Mouse (Mus musculus) limb, embryonic 11.5 days (tissue): Measurements from ENCODE around the gene Rbpjl. TPM values are rescaled to one million over a fixed set of nuclear protein-coding genes. Genes with fewer than 3 reads are reported as not detected.

Experiments used
- ATAC-seq: fragments of 200-750 bp; cut with Nextera tagmentation; 2 replicates; pipeline ENCODE4 v1.8.0; 2017; ENCODE audit warnings: low read depth; ENCODE audit not compliant: insufficient number of reproducible peaks, low FRiP score, low TSS enrichment
- DNase-seq: peaks from one replicate; pipeline ENCODE4 v3.0.0-alpha.2; 2015; ENCODE audit warnings: low spot score
- H3K27ac ChIP-seq: fragments of 300-500 bp; sonication (generic); replicated peaks from 2 replicates; pipeline ENCODE4 v1.5.1; 2014; ENCODE audit warnings: low read depth, mild to moderate bottlenecking, low read length
- H3K27me3 ChIP-seq: fragments of 300-500 bp; sonication (generic); 2 replicates; pipeline ENCODE4 v1.6.1; 2014; ENCODE audit warnings: mild to moderate bottlenecking, low read length, mixed read lengths; ENCODE audit not compliant: control insufficient read depth, insufficient read depth
- H3K36me3 ChIP-seq: fragments of 300-500 bp; sonication (generic); 2 replicates; pipeline ENCODE4 v1.6.1; 2014; ENCODE audit warnings: mild to moderate bottlenecking, low read length, moderate library complexity, mixed read lengths; ENCODE audit not compliant: control insufficient read depth, insufficient read depth
- H3K4me1 ChIP-seq: fragments of 300-500 bp; sonication (generic); 2 replicates; pipeline ENCODE4 v1.6.1; 2014; ENCODE audit warnings: low read length, mixed read lengths; ENCODE audit not compliant: control insufficient read depth, insufficient read depth
- H3K4me2 ChIP-seq: fragments of 300-500 bp; sonication (generic); 2 replicates; pipeline ENCODE4 v1.6.1; 2014; ENCODE audit warnings: low read depth, mild to moderate bottlenecking, moderate library complexity; ENCODE audit not compliant: severe bottlenecking
- H3K4me3 ChIP-seq: fragments of 300-500 bp; sonication (generic); 2 replicates; pipeline ENCODE4 v1.5.1; 2014; ENCODE audit warnings: low read depth, low read length
- H3K9ac ChIP-seq: fragments of 300-500 bp; sonication (generic); 2 replicates; pipeline ENCODE4 v1.6.1; 2014; ENCODE audit warnings: mild to moderate bottlenecking, low read length
- H3K9me3 ChIP-seq: fragments of 300-500 bp; sonication (generic); 2 replicates; pipeline ENCODE4 v1.6.1; 2016; ENCODE audit warnings: low read length; ENCODE audit not compliant: control insufficient read depth
- WGBS: fragments of 180-500 bp; shearing (Covaris S2); extraction: QIAGEN DNeasy Blood & Tissue Kit; methylation state at CpG from one replicate; pipeline ENCODE4 v1.1.7; 2014; 5-methylcytosine and 5-hydroxymethylcytosine counted together
- polyA plus RNA-seq: library from polyadenylated mRNA; unstranded; fragments of >200 nt; fragmentation: Nextera tagmentation; extraction: Ambion mirVana; gene quantifications from 2 replicates; pipeline ENCODE4 v1.2.1, GENCODE M21; 2014

The Rbpjl gene
- polyA plus RNA-seq, 1 experiment from 2014 or later, result 0.04 TPM

GRCm38 (mm10) chr2:164385927-164386763, 16.8 kb upstream of the Rbpjl start:
- WGBS, result 15% methylated on average over 18 of the region's 18 CpGs
- 0 out of 2 replicates have a peak overlapping the region, but pooled peaks have one; percentile 30 for H3K27ac ChIP-seq
- H3K4me1 ChIP-seq, result peaks cover 8% of the 10 kb centered on the region; the same call in 1 of the 2 replicates
- H3K9me3 ChIP-seq, result no peaks in the 10 kb centered on the region
- ATAC-seq (peak; percentile 78), DNase-seq (peak; percentile 71)
- no peaks in the 10 kb centered on the region for H3K36me3 ChIP-seq
- no peak overlapping the region for H3K4me3 ChIP-seq
- no peak overlapping the region for H3K9ac ChIP-seq
- no peak overlapping the region for H3K4me2 ChIP-seq
- peaks cover 12% of the 10 kb centered on the region for H3K27me3 ChIP-seq

DNA sequence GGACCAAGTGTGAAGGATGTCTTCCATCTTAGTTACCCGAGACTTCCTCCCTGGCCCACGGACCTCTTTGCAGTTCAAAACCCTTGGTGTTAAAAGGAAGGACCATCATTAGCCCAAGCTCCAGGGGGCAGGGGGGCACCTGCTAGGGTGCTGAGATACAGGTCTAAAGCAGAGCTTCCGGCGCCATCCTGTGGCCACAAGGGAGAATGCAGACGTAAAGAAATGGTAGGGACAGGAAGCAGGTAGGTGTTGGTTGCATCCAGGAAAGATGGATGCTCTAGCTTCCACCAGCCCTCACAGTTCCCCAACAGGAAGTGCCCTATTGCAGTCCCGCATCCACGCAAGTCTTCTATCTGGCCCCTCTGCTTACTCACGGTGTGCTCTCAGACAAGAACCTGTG, 16.0 kb upstream of the Rbpjl start:
- no peak for ATAC-seq
- Histone ChIP-seq H3K4me3 (no peak overlapping the region), H3K4me2 (no peak overlapping the region), H3K9ac (no peak overlapping the region), H3K27ac (no peak overlapping the region), H3K9me3 (no peaks in the 10 kb centered on the region), H3K4me1 (peaks cover 8% of the 10 kb centered on the region; the same call in 1 of the 2 replicates), H3K36me3 (no peaks in the 10 kb centered on the region), H3K27me3 (peaks cover 12% of the 10 kb centered on the region)
- 7% methylated on average over 8 of the region's 8 CpGs for WGBS
- peak; percentile 53 for DNase-seq

GRCm38 (mm10) chr2:164389020-164389419, 13.9 kb upstream of the Rbpjl start, which contains the start of gene Slpi:
Slpi (minus strand) TSS chr2:164389095.
- Histone ChIP-seq H3K36me3 (no peaks in the 10 kb centered on the region), H3K9me3 (no peaks in the 10 kb centered on the region), H3K27me3 (peaks cover 12% of the 10 kb centered on the region), H3K4me2 (peak within 1 kb of the TSS; percentile 61), H3K9ac (peak within 1 kb of the TSS; percentile 39), H3K4me1 (peaks cover 8% of the 10 kb centered on the region; the same call in 1 of the 2 replicates), H3K27ac (peak within 1 kb of the TSS; percentile 57), H3K4me3 (peak within 1 kb of the TSS; percentile 28)
- DNase-seq (peak; percentile 62), ATAC-seq (peak; percentile 65)
- 3% methylated on average over 17 of the region's 17 CpGs for WGBS

GRCm38 (mm10) chr2:164389499-164389898, 13.4 kb upstream of the Rbpjl start:
- Histone ChIP-seq H3K4me3 (peak overlapping the region; percentile 28), H3K4me1 (peaks cover 8% of the 10 kb centered on the region; the same call in 1 of the 2 replicates), H3K27me3 (peaks cover 12% of the 10 kb centered on the region), H3K27ac (peak overlapping the region; percentile 57), H3K36me3 (no peaks in the 10 kb centered on the region), H3K4me2 (peak overlapping the region; percentile 61), H3K9me3 (no peaks in the 10 kb centered on the region), H3K9ac (peak overlapping the region; percentile 39)
- under 1% methylated on average over 30 of the region's 30 CpGs for WGBS
- DNase-seq, result peak; percentile 94
- peak; percentile 31; the same call in 1 of the 2 replicates for ATAC-seq

- 79% methylated on average over 29 of the region's 29 CpGs for WGBS
- H3K4me2 ChIP-seq, result no peak overlapping the region
- no peak overlapping the region for H3K9ac ChIP-seq
- DNase-seq (no peak), ATAC-seq (no peak)
- no peak overlapping the region for H3K27ac ChIP-seq
- H3K4me3 ChIP-seq, result no peak overlapping the region
- H3K27me3 ChIP-seq, result peaks cover 4% of the 10 kb centered on the region
- H3K9me3 ChIP-seq, result no peaks in the 10 kb centered on the region
- H3K4me1 ChIP-seq, result no peaks in the 10 kb centered on the region
- H3K36me3 ChIP-seq, result no peaks in the 10 kb centered on the region
Measured at GRCm38 (mm10) chr2:164393126-164393525, 9.8 kb upstream of the Rbpjl start.

DNA sequence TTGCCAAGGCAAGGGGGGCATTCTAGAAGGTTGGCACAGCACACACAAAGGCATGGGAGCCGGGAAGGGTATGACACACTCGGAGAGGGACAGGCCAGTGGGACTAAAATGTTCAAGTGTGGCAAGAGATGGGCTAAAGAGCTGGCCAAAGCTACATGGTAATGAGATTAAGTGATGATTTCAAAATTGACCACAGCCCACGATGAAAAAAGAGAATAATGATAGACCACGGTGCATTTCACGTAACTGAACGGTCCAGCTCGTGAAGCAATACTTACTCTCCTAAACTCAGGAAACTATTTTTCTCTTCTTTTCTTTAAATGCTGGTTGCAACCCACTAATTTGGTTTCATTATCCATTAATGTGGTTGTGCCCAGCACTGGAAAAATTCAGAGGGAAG, 6.9 kb upstream of the Rbpjl start:
- Histone ChIP-seq H3K27me3 (peaks cover 23% of the 10 kb centered on the region), H3K27ac (no peak overlapping the region), H3K4me1 (0 out of 2 replicates have a peak, but pooled peaks cover 4% of the 10 kb centered on the region), H3K4me3 (no peak overlapping the region), H3K36me3 (no peaks in the 10 kb centered on the region), H3K9ac (no peak overlapping the region), H3K4me2 (no peak overlapping the region), H3K9me3 (no peaks in the 10 kb centered on the region)
- WGBS, result 90% methylated on average over 7 of the region's 7 CpGs
- DNase-seq, result no peak
- ATAC-seq, result no peak

DNA sequence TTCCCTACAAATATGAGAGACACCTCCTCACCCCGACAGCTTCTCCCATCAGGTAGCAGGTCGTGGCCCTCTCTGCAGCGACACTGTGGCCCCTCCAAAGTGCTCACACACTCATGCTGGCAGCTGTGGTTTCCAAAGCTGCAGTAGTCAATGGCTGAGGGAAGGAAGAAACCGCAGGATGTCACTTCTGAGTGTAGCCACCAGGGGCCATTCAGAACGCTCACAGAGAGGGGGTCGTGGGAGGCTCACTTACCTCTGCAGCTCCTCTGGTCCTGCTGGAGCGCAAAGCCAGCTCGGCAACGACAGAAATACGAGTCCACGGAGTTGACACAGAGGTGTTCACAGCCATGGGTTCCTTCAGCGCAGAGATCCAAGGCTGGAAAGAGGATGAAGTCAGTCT, 6.0 kb upstream of the Rbpjl start:
- H3K4me2 ChIP-seq, result no peak overlapping the region
- DNase-seq (no peak), ATAC-seq (no peak)
- 74% methylated on average over 12 of the region's 12 CpGs for WGBS
- H3K9me3 ChIP-seq, result no peaks in the 10 kb centered on the region
- no peak overlapping the region for H3K27ac ChIP-seq
- no peaks in the 10 kb centered on the region for H3K36me3 ChIP-seq
- no peak overlapping the region for H3K9ac ChIP-seq
- H3K27me3 ChIP-seq, result peaks cover 31% of the 10 kb centered on the region
- no peak overlapping the region for H3K4me3 ChIP-seq
- H3K4me1 ChIP-seq, result 0 out of 2 replicates have a peak, but pooled peaks cover 4% of the 10 kb centered on the region

GRCm38 (mm10) chr2:164403396-164404081, 598 bp downstream of the Rbpjl start:
- no peak for DNase-seq
- Histone ChIP-seq H3K4me3 (peak overlapping the region; percentile 31; the same call in 1 of the 2 replicates), H3K27me3 (peaks cover 90% of the 10 kb centered on the region), H3K4me2 (peak overlapping the region; percentile 0; the same call in 1 of the 2 replicates), H3K9ac (no peak overlapping the region), H3K9me3 (no peaks in the 10 kb centered on the region), H3K36me3 (no peaks in the 10 kb centered on the region), H3K27ac (no peak overlapping the region), H3K4me1 (peaks cover 13% of the 10 kb centered on the region; the same call in 1 of the 2 replicates)
- peak; percentile 14; the same call in 1 of the 2 replicates for ATAC-seq
- WGBS, result 8% methylated on average over 14 of the region's 14 CpGs
